Mouse (Mus musculus): ENCODE measurements around the gene Ppp1r12c. TPM values are rescaled to one million over a fixed set of nuclear protein-coding genes. Genes with fewer than 3 reads are reported as not detected.

Ppp1r12c gene
- total and polyA plus RNA-seq, 3 experiments = 64.2 to 153 TPM; not detected in 1

GRCm38 (mm10) chr7:4478796-4479291 lies 22.6 kb downstream of the Ppp1r12c start (continued):
- TF ChIP-seq BHLHE40 (IDR thresholded peaks at IDR 0.05; ENCODE audit: borderline replicate concordance, low read depth, low read length) (no peak), ELF1 (IDR thresholded peaks at IDR 0.05; ENCODE audit: low read depth, low read length) (no peak), TAL1 (IDR thresholded peaks at IDR 0.05; ENCODE audit: low read length) (no peak)

GRCm38 (mm10) chr7:4478021-4478795 lies 23.3 kb downstream of the Ppp1r12c start:
- TF ChIP-seq TBP (IDR thresholded peaks at IDR 0.05; ENCODE audit: low read depth, low read length) (no peak), CHD1 (IDR thresholded peaks at IDR 0.05; ENCODE audit: low read depth, low read length) (no peak), GABPA (IDR thresholded peaks at IDR 0.05; ENCODE audit: low read depth, low read length) (no peak), TCF12 (IDR thresholded peaks at IDR 0.05; ENCODE audit: low read depth, low read length) (no peak), ETS1 (IDR thresholded peaks at IDR 0.05; ENCODE audit: low read depth, low read length) (no peak), MXI1 (IDR thresholded peaks at IDR 0.05; ENCODE audit: low read depth, low read length) (no peak), ZMIZ1 (IDR thresholded peaks at IDR 0.05; ENCODE audit: low read depth, low read length) (no peak), BHLHE40 (IDR thresholded peaks at IDR 0.05; ENCODE audit: borderline replicate concordance, low read depth, low read length) (no peak), RCOR1 (IDR thresholded peaks at IDR 0.05; ENCODE audit: low read depth, low read length) (no peak), ZNF384 (IDR thresholded peaks at IDR 0.05; ENCODE audit: low read depth, low read length) (no peak), MAFK (IDR thresholded peaks at IDR 0.05; ENCODE audit: borderline replicate concordance, low read depth, low read length) (no peak), ZC3H11A (IDR thresholded peaks at IDR 0.05; ENCODE audit: low read depth, low read length) (no peak), CHD2 (IDR thresholded peaks at IDR 0.05; ENCODE audit: low read length) (no peak), POLR2AphosphoS2 (IDR thresholded peaks at IDR 0.05; ENCODE audit: low read length) (no peak), POLR2A (IDR thresholded peaks at IDR 0.05; ENCODE audit: control insufficient read depth in 1 of 2, insufficient read depth in 1 of 2, low read depth in 1 of 2, low read length in 2 of 2, poor library complexity in 1 of 2) (no peak), UBTF (IDR thresholded peaks at IDR 0.05; ENCODE audit: borderline replicate concordance, insufficient read depth, low read depth, low read length) (no peak), CTCF (IDR thresholded peaks at IDR 0.05 in 2 of 3, conservative IDR thresholded peaks at IDR 0.05 in 1 of 3; ENCODE audit: control insufficient read depth in 1 of 3, insufficient read depth in 1 of 3, low read depth in 2 of 3, low read length in 3 of 3, poor library complexity in 1 of 3, severe bottlenecking in 1 of 3) (no peak), RAD21 (IDR thresholded peaks at IDR 0.05; ENCODE audit: low read depth, low read length) (no peak), TAL1 (IDR thresholded peaks at IDR 0.05; ENCODE audit: low read length) (no peak)
- Histone ChIP-seq H3K4me3 (ENCODE audit: control insufficient read depth in 1 of 2, insufficient read depth in 1 of 2, low read depth in 2 of 2, low read length in 2 of 2) (no peak overlapping the region), H3K79me2 (ENCODE audit: control insufficient read depth, insufficient read depth, low read length, poor library complexity) (no peaks in the 10 kb centered on the region), H3K4me1 (ENCODE audit: control insufficient read depth in 1 of 2, insufficient read depth in 2 of 2, low read length in 2 of 2) (no peaks in the 10 kb centered on the region), H3K36me3 (ENCODE audit: control insufficient read depth in 1 of 2, insufficient read depth in 2 of 2, low read length in 2 of 2) (no peaks in the 10 kb centered on the region), H3K9ac (ENCODE audit: control insufficient read depth, low read depth, low read length, poor library complexity, severe bottlenecking) (no peak overlapping the region), H3K27me3 (ENCODE audit: control insufficient read depth in 1 of 2, insufficient read depth in 2 of 2, low read length in 2 of 2) (no peaks in the 10 kb centered on the region), H3K9me3 (replicated peaks; ENCODE audit: insufficient read depth, low read length) (no peaks in the 10 kb centered on the region), H3K27ac (ENCODE audit: control insufficient read depth, low read depth, low read length) (no peak overlapping the region)
- DNase-seq (ENCODE audit: low read depth, low spot score) = no peak

All from MEL (cell line).